Mouse (Mus musculus) spleen, postnatal 4 days (tissue): Measurements from ENCODE around the gene Pafah1b1.

ENCODE experiments used
- DNase-seq, 2 experiments: peaks; one replicate each; pipeline ENCODE4 v3.0.0; 2022; ENCODE audit warnings: low spot score in 2 of 2

Gene Pafah1b1

DNA sequence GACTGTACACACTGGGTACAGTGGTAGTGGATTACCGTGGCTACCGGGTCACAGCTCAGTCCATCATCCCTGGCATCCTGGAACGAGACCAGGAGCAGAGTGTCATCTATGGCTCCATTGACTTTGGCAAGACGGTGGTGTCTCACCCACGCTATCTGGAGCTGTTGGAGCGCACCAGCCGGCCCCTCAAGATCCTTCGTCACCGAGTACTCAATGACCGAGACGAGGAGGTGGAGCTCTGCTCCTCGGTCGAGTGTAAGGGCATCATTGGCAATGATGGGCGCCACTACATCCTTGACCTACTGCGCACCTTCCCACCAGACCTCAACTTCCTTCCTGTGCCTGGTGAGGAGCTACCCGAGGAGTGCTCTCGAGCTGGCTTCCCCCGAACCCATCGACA lies 62.8 kb downstream of the Pafah1b1 start:
- DNase-seq: no peak

GRCm38 (mm10) chr11:74660336-74660735 lies 64.1 kb downstream of the Pafah1b1 start:
- DNase-seq: no peak

DNA sequence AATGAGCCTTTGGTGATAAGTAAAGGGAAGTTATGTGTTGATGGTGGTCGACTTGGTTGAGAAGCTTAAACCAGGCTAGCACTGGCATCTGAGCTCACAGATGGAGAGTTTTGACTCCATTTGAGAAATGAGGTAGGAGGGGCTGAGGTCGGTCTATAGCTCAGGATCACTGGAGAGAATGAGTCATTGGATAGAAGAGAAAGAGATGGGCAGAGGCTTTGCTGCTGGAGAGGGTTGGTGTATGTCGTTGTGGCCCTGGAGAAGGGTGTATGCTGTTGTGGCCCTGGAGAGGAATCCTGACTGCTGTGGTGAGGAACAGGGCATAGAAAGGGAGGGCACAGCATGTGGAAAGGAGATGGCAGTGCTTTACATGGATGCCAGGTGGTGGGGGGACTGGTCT lies 68.5 kb downstream of the Pafah1b1 start:
- no peak for DNase-seq

- no peak for DNase-seq
These were observed 71.1 kb downstream of the Pafah1b1 start for GRCm38 (mm10) chr11:74653385-74653784.

- DNase-seq: no peak
These were observed 71.7 kb downstream of the Pafah1b1 start for GRCm38 (mm10) chr11:74652791-74653191.

DNA sequence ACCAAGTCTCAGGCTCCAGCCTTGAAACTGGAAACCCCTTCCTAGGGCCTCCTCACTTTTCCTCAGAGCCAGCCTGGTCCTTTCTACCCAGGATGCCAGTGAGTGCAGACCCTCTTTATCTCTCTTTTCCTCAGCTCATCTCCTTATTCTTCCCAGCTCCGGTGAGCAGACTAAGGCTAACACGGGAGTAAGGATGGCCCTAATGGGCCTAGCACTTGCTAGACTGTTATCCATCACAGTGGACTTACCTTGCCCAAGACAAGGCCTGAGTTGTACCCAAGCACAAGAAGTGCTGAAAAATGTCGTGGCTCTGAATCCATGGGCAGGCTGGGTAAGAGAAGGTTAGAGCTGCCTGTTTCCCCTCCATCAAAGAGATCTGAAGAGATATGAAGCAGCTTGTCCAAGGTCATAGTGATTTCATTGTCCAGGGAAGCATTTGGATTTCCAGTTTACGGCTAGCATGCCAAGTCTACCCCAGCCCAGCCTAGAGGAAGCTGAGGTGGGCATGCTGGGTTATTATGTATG lies 73.8 kb downstream of the Pafah1b1 start:
- DNase-seq: no peak

DNA sequence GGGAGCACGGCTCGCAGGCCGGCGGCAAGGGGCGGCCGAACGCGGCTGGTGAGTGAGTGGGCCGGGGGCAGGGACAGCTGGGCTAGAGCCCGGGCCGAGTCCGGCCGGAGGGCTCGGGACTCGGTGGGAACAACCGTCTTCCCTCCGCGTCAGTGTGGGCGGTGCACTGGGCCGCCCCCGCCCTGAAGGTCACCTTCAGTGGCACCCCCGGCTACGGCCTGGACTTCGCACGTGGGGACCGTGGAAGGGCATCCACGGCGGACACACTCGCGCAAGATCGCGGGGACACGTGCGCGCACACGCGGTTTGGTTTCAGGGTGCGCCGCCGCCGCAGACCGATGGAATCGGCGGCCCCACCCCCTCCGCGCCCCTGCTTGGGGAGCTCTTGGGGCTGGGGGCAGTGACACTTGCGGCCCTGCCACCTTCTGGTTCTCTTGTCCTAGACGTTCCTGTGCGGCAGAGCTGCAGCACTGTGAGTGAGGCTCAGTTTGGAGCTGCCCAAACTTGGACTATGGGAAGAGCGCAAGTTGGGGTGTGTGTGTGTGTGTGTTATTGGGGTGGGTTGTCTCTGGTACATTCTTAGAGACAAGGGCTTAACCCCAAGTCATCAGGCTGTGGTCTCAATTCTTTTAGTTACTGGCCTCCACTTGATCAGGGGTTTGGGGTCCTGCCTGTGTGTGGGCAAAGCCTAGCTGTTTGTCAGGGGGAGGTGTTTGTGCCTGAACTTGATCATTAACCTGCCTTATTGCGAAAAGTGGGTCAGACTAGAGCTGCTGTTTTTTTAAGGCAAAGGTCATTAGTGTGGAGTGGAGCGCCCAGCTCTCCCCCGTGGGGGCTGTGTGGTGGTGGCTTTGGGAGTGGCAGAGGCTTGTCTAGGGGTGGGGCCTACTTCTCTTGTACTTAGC lies 74.6 kb downstream of the Pafah1b1 start:
- no peak for DNase-seq

DNA sequence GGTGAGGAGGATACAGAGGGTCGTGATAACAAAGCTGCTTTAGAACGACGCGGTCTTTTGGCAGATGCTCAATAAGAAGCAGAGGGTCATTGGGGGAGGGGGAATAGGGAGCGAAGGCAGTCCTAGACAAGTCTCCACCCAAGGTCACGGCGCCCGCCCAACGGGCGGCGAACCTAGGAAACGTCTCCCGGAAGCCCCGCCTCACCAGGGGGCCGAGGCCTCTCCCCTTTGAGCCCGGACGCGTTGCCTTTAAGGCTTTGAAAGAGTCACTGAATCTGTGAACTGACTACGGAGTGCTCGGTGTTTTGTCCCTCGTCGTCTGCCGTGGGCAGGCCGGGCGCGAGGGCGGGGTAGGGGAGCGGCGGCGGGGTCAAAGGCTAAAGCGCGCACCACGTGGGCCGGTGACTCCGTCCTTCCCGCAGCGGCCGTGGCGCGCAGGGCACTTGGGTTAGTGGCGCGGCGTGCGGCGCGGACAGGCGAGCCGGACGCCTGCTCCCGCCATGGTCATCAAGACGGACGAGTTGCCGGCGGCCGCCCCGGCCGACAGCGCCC lies 75.3 kb downstream of the Pafah1b1 start, which contains the start of gene Cluh:
Gene Cluh (plus strand): TSS at position 401 of the 552 bp plus-strand sequence.
- peak; percentile 96 to 98 for DNase-seq

DNA sequence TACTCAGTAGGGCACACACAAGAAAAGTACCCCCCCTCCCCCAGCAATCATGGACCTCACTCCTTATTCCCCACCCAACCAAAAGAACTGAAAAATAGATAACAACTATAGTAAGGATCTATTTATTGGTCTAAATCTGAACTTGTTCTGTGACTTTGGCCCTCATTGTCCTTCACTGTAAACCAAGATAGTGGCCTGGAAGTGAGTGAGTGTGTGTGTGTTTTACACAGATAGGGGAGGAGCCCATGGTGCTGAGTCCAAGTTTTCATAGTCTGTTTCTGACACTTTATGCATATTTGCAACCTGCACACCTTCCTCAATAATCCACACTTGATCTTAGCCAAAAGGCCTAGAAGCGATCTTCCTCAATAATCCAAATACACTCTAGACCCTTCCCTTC lies 75.8 kb downstream of the Pafah1b1 start:
- no peak for DNase-seq

- DNase-seq: no peak
These were observed 76.5 kb downstream of the Pafah1b1 start for GRCm38 (mm10) chr11:74647966-74648365.

DNA sequence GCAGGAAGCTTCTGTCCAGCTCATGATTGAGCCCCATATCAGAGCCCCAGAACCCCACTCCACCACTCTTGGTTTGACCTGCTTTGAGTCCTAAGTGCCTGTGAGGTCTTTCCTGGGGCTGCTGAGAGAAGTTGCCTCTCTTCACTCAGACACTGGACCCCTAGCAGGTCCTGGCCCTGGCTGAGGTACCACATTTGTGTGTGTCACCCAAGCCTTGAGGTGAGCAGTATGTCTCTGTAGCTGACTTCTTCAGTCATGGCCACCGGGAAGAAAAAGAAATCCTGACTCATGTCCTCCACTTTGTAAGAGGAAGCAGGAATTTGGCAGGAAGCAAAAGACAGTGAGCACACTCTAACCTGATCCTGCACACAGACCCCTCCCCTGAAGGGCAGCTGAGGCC lies 84.8 kb downstream of the Pafah1b1 start:
- no peak for DNase-seq

DNA sequence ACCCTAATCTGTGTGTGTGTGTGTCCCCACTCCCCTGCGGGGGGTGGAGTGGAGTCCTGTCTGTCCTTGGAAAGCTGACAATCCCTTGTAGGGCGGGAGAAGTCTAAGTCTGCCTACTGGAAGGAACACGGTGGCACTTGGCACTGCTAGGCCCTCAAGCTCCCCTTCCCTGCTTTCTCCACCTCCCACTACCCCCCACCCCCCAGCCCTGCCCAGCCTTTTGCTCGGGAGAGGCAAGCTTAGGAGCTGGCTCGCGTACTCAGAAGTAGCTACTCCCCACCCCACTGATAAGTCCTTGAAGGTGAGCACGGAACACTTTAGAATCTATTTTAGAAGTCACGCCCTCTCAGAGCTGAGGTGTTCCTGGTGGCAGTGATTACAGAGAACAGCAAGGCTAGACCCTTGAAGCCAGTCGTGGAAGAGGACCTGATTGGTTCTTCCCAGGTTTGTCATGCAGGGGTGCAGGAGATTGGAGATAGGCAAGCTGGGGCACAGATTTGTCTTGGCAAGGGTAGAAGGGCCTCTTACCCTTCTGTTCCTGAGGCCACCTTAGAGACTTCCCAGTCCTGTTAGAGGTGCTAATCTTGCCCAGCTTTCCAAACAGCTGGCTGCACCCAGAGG lies 85.6 kb downstream of the Pafah1b1 start:
- DNase-seq: no peak

GRCm38 (mm10) chr11:74637971-74638790 lies 86.3 kb downstream of the Pafah1b1 start:
- peak; percentile 60 to 78 for DNase-seq

DNA sequence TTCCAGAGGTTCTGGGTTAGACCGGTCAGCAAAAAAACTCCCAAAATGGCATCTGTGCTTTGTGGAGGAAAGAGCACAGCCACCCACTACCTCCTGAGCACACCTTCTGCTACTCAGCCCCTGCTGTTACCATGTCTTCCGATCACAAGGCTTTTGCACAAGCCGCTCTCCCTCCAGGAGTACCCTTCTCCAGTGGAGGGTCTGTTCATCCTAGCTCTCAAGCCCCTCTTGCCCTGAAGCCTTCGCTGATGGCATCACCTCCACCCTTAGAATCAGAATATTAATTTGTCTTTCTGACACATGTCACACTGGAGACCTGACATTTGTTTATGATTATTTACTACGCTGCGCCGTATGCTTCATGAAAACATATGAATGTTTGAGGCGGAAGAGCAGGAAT lies 87.0 kb downstream of the Pafah1b1 start:
- DNase-seq: no peak

DNA sequence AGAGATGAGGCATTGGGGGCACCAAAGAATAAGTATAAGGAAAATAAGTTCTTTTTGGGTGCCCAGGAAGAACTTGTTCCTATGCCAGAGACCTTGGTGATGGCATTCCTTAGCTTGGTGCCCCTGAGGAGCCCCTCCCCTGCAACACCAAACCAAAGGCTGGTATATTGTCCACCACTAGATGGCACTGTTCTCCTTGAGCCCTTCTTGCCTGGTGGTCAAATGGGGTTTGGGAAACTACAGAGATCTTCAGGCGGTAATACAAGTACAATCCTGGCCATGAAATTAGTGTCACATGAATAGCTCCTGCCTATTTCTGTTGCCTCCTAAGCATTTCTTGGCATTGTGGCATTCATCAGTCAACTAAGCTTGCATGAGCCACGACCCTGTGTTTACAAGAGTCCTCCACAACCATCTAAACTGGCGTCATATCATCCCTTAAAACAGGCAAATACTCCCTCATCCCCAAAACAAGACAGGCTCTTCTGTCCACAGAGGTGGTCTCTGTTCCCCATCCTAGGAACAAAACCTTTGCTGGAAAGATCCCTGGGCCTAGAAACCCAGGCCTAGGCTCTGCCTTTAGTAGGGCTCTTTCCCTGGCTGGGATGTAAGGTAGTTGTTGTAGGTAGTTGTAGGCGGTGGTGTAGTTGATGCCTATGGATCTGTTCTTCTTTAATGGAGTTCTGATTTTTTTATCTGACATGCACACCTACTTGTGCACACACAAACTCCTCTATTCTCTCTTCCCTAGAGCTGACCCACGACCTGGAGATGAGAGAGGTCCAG lies 89.8 kb downstream of the Pafah1b1 start:
- DNase-seq: peak; percentile 66 to 80

DNA sequence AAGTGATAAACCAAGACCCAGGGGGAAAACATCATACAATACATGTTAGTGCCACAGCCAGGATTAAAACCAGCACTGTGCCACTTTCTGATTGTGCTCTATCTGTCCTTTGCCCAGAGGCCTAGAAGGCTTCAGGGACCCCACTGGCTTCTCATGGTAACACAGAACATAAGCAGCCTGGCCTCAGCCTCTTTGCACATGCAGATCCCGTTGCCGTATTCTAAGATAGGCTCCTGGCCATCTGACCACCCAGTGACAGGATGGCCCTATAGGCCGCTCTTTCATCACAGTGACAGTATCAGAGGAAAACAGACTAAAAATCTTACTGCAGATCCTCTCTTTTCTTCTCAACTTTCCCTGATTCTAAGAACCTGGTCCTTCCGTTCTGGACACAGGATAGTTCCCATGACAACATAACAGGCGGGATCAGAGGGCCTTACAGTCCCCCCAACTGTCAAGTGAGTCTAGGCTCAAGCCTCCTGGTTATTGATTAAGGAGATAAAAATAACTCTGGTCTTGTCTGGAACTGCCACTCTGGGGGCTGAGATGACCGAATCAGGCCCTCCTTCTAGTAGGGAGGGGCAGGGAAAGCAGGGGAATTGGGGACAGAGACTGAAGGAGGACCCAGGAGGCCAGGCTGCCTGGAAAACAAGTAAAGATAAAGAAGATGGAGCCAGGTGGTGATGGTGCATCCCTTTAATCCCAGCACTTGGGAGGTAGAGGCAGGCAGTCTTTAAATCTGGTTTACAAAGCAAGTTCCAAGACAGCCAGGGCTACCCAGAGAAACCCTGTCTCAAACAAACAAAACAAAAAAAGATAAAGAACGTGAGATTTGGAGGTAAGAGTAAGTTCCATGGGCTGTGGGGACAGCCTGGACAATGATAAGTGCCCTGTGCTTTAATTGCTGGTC lies 92.3 kb downstream of the Pafah1b1 start:
- no peak for DNase-seq

DNA sequence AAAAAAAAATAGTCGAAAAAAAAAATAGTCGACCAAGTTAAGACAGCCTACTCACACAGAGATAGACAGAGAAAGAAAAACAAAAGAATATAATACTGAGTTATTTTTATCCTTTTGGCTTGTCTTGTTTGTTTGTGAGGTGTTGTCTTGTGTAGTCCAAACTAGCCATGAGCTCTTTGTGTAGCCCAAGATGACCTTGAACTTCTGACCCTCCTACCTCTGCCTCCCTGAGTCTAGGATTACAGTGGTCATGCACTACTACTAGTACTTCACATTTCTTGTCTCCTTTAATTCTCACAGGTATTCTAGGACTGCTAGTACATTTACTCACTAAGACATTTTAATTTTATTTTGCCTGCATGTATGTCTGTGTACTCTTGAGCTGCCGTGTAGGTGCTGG lies 97.0 kb downstream of the Pafah1b1 start:
- no peak for DNase-seq

DNA sequence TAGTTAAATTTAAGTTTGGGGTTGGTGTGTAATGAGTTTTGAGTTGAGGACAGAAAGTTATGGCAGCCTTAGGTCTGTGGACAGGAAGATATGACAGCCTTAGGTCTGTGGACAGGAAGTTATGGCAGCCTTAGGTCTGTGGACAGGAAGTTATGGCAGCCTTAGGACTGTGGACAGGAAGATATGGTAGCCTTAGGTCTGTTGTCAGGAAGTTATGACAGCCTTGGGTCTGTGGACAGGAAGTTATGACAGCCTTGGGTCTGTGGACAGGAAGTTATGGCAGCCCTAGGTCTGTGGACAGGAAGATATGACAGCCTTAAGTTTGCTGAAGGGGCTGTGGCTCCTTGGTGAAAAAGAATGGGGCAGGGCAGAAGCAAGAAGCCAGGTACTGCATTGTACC lies 99.1 kb downstream of the Pafah1b1 start:
- no peak for DNase-seq
